In the genomic region with DNA sequence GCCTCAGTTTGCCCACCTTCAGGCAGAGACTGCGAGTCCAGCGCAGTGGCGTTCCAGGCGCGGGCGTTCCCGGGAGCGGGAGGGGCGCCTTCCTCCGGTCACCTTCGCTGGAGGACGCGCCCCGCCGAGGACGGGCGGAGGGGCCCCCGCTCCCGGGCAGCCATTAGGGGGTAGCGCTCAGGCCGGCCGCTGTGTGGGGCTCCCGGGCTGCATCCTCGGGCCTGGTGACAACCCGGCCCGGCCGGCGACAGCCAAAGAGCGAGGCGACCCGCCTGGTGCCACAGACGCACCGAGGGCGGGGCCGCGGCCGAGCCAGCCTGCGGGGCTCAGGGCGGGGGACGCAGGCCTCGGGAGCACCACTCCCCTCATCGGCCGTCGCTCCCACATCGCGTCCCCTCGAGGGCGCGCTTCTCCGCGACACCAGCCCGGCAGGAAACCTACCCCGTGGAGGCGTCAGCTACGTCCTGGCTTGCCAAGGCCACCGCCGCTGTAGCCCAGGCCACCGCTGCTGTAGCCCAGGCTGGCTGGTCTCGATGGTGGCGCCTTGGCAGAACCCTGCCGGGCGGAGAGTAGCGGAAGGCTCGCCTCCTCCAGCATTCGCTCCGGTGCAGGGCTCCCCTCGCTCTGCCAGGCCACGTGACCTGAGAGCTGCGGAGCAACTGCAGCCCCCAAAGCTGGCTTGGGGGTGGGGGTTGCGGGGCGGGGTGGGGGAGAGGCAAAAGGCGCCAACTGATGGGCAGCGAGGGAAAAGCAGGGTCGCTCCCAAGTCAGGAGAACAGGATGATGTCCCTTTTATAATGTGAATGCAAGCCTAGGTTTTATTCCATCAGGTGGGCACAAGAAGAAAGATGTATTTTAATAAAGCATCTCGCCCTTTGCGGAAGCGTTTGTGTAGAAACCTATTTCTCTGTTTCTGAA, we compare ENCODE assay signal across 8 mouse cellular contexts. TPM values are rescaled to one million over a fixed set of nuclear protein-coding genes. Genes with fewer than 3 reads are reported as not detected.
DNase-seq lines count a peak whose midpoint lies in the region; ATAC-seq and TF ChIP-seq lines count a peak whose summit lies in the region.

A gene (minus strand): TSS at position 694 of the 918 bp plus-strand sequence.

- intact Hi-C loops in left cerebral cortex, adult 2 months (cut with DNase I), result loop anchor here (2.0 kb wide), 2 partner anchors 33 to 75 kb away; no protein-coding TSS in a partner anchor

- H3K4me3 ChIP-seq in hindbrain, embryonic 16.5 days (ENCODE audit: low read length), result peak within 1 kb of the TSS; percentile 79
- peak within 1 kb of the TSS; percentile 80 for H3K4me3 ChIP-seq in left cerebral cortex, adult 2 months

- no peaks in the 10 kb centered on the region for H3K9me3 ChIP-seq in hindbrain, embryonic 16.5 days (ENCODE audit: control insufficient read depth, low read length)

- no peaks in the 10 kb centered on the region for H3K27me3 ChIP-seq in hindbrain, embryonic 16.5 days (replicated peaks; ENCODE audit: control insufficient read depth, insufficient read depth, low read length)

- peaks cover 5% of the 10 kb centered on the region for H3K4me1 ChIP-seq in hindbrain, embryonic 16.5 days (ENCODE audit: control insufficient read depth, insufficient read depth, low read depth, low read length)

- WGBS in hindbrain, embryonic 16.5 days, result under 1% methylated on average over 59 of the region's 77 CpGs

- no peak; the same call in 1 of the 2 replicates for TF ChIP-seq CTCF in left cerebral cortex, adult 2 months (IDR thresholded peaks at IDR 0.05)

- peak within 1 kb of the TSS; percentile 90 for H3K27ac ChIP-seq in hindbrain, embryonic 16.5 days (ENCODE audit: low read depth, low read length)
- peak within 1 kb of the TSS; percentile 98 for H3K27ac ChIP-seq in left cerebral cortex, adult 2 months

- peak; percentile 95 for ATAC-seq in hindbrain, embryonic 16.5 days
- ATAC-seq in monocyte, adult 5-6 weeks (replicated peaks; ENCODE audit: insufficient number of reproducible peaks, low FRiP score, low TSS enrichment, poor library complexity, severe bottlenecking), result no peak

- H3K9ac ChIP-seq in hindbrain, embryonic 16.5 days (ENCODE audit: low read depth, low read length), result peak within 1 kb of the TSS; percentile 91

- peak; percentile 65 for DNase-seq in adrenal gland, postnatal 25 days
- peak; percentile 80 for DNase-seq in embryo, embryonic 10 days (ENCODE audit: low spot score)
- peak; percentile 62 to 68 for DNase-seq in gastrocnemius, adult 8-10 months (ENCODE audit: low spot score in 2 of 2)
- DNase-seq in left cerebral cortex, adult 2 months (ENCODE audit: extremely low spot score in 1 of 2, low spot score in 2 of 2), result peak; percentile 71 to 77
- peak; percentile 74 for DNase-seq in lung, postnatal 36 days
- DNase-seq in right cerebral cortex, postnatal 10 days (ENCODE audit: low spot score in 2 of 2), result peak; percentile 82 to 85

- H3K36me3 ChIP-seq in hindbrain, embryonic 16.5 days (ENCODE audit: control insufficient read depth, insufficient read depth, low read length), result no peaks in the 10 kb centered on the region

- H3K4me2 ChIP-seq in hindbrain, embryonic 16.5 days (ENCODE audit: low read length), result peak within 1 kb of the TSS; percentile 74

RNA-seq across cellular contexts. Expression of the gene that starts here (rescaled TPM):
- 5.9 and 9.0 TPM in 2 replicates for total RNA-seq in adrenal gland, postnatal 25 days (2021)
- total RNA-seq in gastrocnemius, adult 8-10 months (2022), result 10 to 100 TPM; 27.0 to 35.1 (median 31.5) TPM
- 142 and 156 TPM in 2 replicates for polyA plus RNA-seq in hindbrain, embryonic 16.5 days (2015; fragmentation: Nextera tagmentation; extraction: Ambion mirVana)
- 10 to 100 TPM; 69.1 to 70.8 TPM for total RNA-seq in left cerebral cortex, adult 2 months (2021)
- not detected in 3 replicates for total RNA-seq in monocyte, adult 5-6 weeks (2017)
